26 mouse cellular contexts compared by ENCODE assay signal in the genomic region with DNA sequence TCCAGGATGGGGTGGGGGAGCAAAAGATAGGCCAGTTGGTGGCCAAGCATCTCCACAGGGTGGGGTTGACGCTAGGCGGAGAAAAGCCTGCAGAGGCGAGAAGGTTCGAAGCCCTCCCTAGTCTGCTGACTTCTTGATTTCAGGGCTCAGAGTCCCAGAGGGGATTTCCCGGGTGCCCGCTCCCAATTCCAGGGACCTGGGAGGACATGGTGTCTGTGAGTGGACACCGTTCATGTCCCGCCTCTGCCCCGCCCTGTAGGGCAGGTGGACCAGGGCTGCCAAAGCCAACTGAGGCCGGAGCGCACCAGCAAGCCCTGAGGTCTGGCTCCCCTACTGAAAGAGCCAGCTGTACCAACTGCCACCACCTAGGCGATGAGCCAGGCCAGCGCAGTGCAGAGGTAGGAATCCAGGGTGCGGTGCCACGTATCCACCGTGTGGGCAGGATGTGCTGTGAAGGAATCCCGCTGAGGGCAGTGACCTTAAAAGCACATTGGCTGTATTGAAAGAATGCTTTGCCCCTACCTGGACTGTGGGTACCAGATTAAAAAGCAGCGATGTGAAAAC. TPM values are rescaled to one million over a fixed set of nuclear protein-coding genes. Genes with fewer than 3 reads are reported as not detected.
A peak's percentile ranks its signal among the peaks of the same experiment; 100 is the strongest.
DNase-seq lines count a peak whose midpoint lies in the region; ATAC-seq and TF ChIP-seq lines count a peak whose summit lies in the region.
"Had no signal": no experiment of that assay in that cellular context is flagged by ENCODE, and none has a peak within 500 bp of the region (broad histone marks: within the 10 kb centered on the region; RNA-seq: fewer than 3 reads in every experiment).

No protein-coding gene starts in this region.

- no peak for TF ChIP-seq CTCF in midbrain, postnatal 0 days (IDR thresholded peaks at IDR 0.05)
- no peak for TF ChIP-seq CTCF in E14TG2a.4 (conservative IDR thresholded peaks at IDR 0.05; ENCODE audit: low read length)

- no peak overlapping the region for H3K4me3 ChIP-seq in heart, embryonic 10.5 days
- no peak overlapping the region for H3K4me3 ChIP-seq in midbrain, embryonic 10.5 days
- no peak overlapping the region for H3K4me3 ChIP-seq in midbrain, postnatal 0 days (ENCODE audit: low read depth, low read length)
- no peak overlapping the region for H3K4me3 ChIP-seq in neural tube, embryonic 15.5 days (replicated peaks)
- peak overlapping the region; percentile 39; the same call in 1 of the 2 replicates for H3K4me3 ChIP-seq in E14TG2a.4 (replicated peaks; ENCODE audit: low read length)
- H3K4me3 ChIP-seq: embryonic facial prominence, embryonic 10.5 days; embryonic facial prominence, embryonic 12.5 days; erythroblast, embryonic 14.5 days; forebrain, embryonic 10.5 days; forebrain, embryonic 13.5 days had no signal

- H3K4me1 ChIP-seq in heart, embryonic 10.5 days = peaks cover 27% of the 10 kb centered on the region
- H3K4me1 ChIP-seq in midbrain, embryonic 10.5 days = peaks cover 29% of the 10 kb centered on the region
- no peaks in the 10 kb centered on the region for H3K4me1 ChIP-seq in midbrain, postnatal 0 days (ENCODE audit: insufficient read depth, low read length)
- H3K4me1 ChIP-seq in neural tube, embryonic 15.5 days = peaks cover 10% of the 10 kb centered on the region
- H3K4me1 ChIP-seq in E14TG2a.4 (replicated peaks; ENCODE audit: low read depth, low read length) = peaks cover 32% of the 10 kb centered on the region

- no peak overlapping the region for H3K27ac ChIP-seq in heart, embryonic 10.5 days
- no peak overlapping the region for H3K27ac ChIP-seq in midbrain, embryonic 10.5 days (replicated peaks)
- H3K27ac ChIP-seq in midbrain, postnatal 0 days (ENCODE audit: low read depth, low read length) = no peak overlapping the region
- no peak overlapping the region for H3K27ac ChIP-seq in neural tube, embryonic 15.5 days (replicated peaks)
- H3K27ac ChIP-seq: embryonic facial prominence, embryonic 10.5 days; embryonic facial prominence, embryonic 12.5 days; forebrain, embryonic 10.5 days; forebrain, embryonic 13.5 days had no signal

- peak; percentile 84 for DNase-seq in heart, adult 11 months
- DNase-seq in heart, embryonic 10.5 days (ENCODE audit: low spot score) = no peak
- peak; percentile 22 for DNase-seq in midbrain, embryonic 10.5 days (ENCODE audit: low spot score)
- no peak for DNase-seq in midbrain, postnatal 0 days (ENCODE audit: low spot score)
- peak; percentile 32 for DNase-seq in neural tube, embryonic 10.5 days (ENCODE audit: extremely low spot score, low spot score)
- DNase-seq: adrenal gland, adult 8-10 months; adrenal gland, postnatal 14 days; adrenal gland, postnatal 36 days; cerebellum, adult 11-12 months; cerebellum, adult 2 months; cerebellum, adult 9-10 months; cerebellum, postnatal 25 days had no signal

- peaks cover 99% of the 10 kb centered on the region for H3K27me3 ChIP-seq in heart, embryonic 10.5 days (ENCODE audit: insufficient read depth, poor library complexity, severe bottlenecking)
- H3K27me3 ChIP-seq in midbrain, embryonic 10.5 days (ENCODE audit: low read depth, poor library complexity, severe bottlenecking) = peaks cover 100% of the 10 kb centered on the region
- peaks cover 68% of the 10 kb centered on the region for H3K27me3 ChIP-seq in midbrain, postnatal 0 days (ENCODE audit: insufficient read depth, low read length)
- H3K27me3 ChIP-seq in neural tube, embryonic 15.5 days (replicated peaks) = peaks cover 86% of the 10 kb centered on the region
- H3K27me3 ChIP-seq in E14TG2a.4 (ENCODE audit: insufficient read depth, low read length) = peaks cover 80% of the 10 kb centered on the region
- H3K27me3 ChIP-seq: Patski had no signal

- no peaks in the 10 kb centered on the region for H3K9me3 ChIP-seq in heart, embryonic 10.5 days
- no peaks in the 10 kb centered on the region for H3K9me3 ChIP-seq in midbrain, embryonic 10.5 days (replicated peaks)
- H3K9me3 ChIP-seq in midbrain, postnatal 0 days (ENCODE audit: low read length) = no peaks in the 10 kb centered on the region
- H3K9me3 ChIP-seq in neural tube, embryonic 15.5 days (replicated peaks) = no peaks in the 10 kb centered on the region
- H3K9me3 ChIP-seq in E14TG2a.4 (ENCODE audit: low read length) = no peaks in the 10 kb centered on the region
- H3K9me3 ChIP-seq: embryonic facial prominence, embryonic 10.5 days; embryonic facial prominence, embryonic 12.5 days; forebrain, embryonic 10.5 days; forebrain, embryonic 13.5 days had no signal

- ATAC-seq in midbrain, postnatal 0 days (ENCODE audit: low FRiP score) = no peak
- ATAC-seq in neural tube, embryonic 15.5 days (ENCODE audit: low FRiP score) = no peak
- no peak for ATAC-seq in erythroblast, adult 5-6 weeks (replicated peaks; ENCODE audit: low FRiP score, poor library complexity, severe bottlenecking)
- ATAC-seq: activated CD4-positive, CD25-positive, alpha-beta regulatory T cell, adult 4 months; forebrain, embryonic 13.5 days; forebrain, embryonic 16.5 days; Patski had no signal

- no peaks in the 10 kb centered on the region for H3K36me3 ChIP-seq in heart, embryonic 10.5 days
- no peaks in the 10 kb centered on the region for H3K36me3 ChIP-seq in midbrain, embryonic 10.5 days
- no peaks in the 10 kb centered on the region for H3K36me3 ChIP-seq in midbrain, postnatal 0 days (ENCODE audit: insufficient read depth, low read length)
- no peaks in the 10 kb centered on the region for H3K36me3 ChIP-seq in neural tube, embryonic 15.5 days
- no peaks in the 10 kb centered on the region for H3K36me3 ChIP-seq in E14TG2a.4 (ENCODE audit: insufficient read depth, low read length)
- H3K36me3 ChIP-seq: embryonic facial prominence, embryonic 10.5 days; embryonic facial prominence, embryonic 12.5 days; forebrain, embryonic 10.5 days; G1E had no signal

- no peak overlapping the region for H3K4me2 ChIP-seq in midbrain, postnatal 0 days (ENCODE audit: low read depth, low read length, poor library complexity, severe bottlenecking)
- no peak overlapping the region for H3K4me2 ChIP-seq in neural tube, embryonic 15.5 days
- H3K4me2 ChIP-seq: embryonic facial prominence, embryonic 12.5 days; forebrain, embryonic 13.5 days had no signal

- WGBS in heart, embryonic 10.5 days = 5% methylated on average over 18 of the region's 18 CpGs
- WGBS in midbrain, embryonic 10.5 days = 5% methylated on average over 18 of the region's 18 CpGs
- WGBS in midbrain, postnatal 0 days = 9% methylated on average over 18 of the region's 18 CpGs
- 4% methylated on average over 18 of the region's 18 CpGs for WGBS in neural tube, embryonic 15.5 days

- H3K9ac ChIP-seq in midbrain, postnatal 0 days (replicated peaks; ENCODE audit: low read length, poor library complexity, severe bottlenecking) = no peak overlapping the region
- no peak overlapping the region for H3K9ac ChIP-seq in neural tube, embryonic 15.5 days (replicated peaks)
- H3K9ac ChIP-seq: embryonic facial prominence, embryonic 12.5 days; forebrain, embryonic 13.5 days had no signal

RNA-seq across cellular contexts. Expression of gene Nkx2-3, which starts 7.9 kb away (rescaled TPM):
- polyA plus RNA-seq in heart, embryonic 10.5 days (2016; fragmentation: Nextera tagmentation; extraction: Ambion mirVana) = 0.55 and 2.4 TPM in 2 replicates
- polyA plus RNA-seq in midbrain, embryonic 10.5 days (2016; fragmentation: Nextera tagmentation; extraction: Ambion mirVana) = 0.21 and 0.42 TPM in 2 replicates
- total RNA-seq in midbrain, postnatal 0 days (2014; rRNA removed) = 0.05 TPM in 1 of 2 replicates, not detected in the other
- 0.12 TPM in 1 of 2 replicates, not detected in the other for polyA plus RNA-seq in midbrain, postnatal 0 days (2015; fragmentation: Nextera tagmentation; extraction: Ambion mirVana)
- 5.5 TPM in 1 of 2 replicates, not detected in the other for polyA plus RNA-seq in neural tube, embryonic 15.5 days (2015; fragmentation: Nextera tagmentation; extraction: Ambion mirVana)
- 1.7 TPM in 1 of 2 replicates, not detected in the other for total RNA-seq in erythroblast, adult 5-6 weeks (2015; ENCODE audit: low replicate concordance)
- not detected in 2 replicates for total RNA-seq in erythroblast, adult 5-6 weeks (2017; ENCODE audit: low replicate concordance)
- total RNA-seq: adrenal gland, adult 18-20 months; adrenal gland, adult 8-10 months; adrenal gland, postnatal 14 days; adrenal gland, postnatal 36 days had no signal
- polyA plus RNA-seq: activated CD4-positive, CD25-positive, alpha-beta regulatory T cell, adult 4 months; cerebellum, adult 2 months; cortical plate, adult 2 months; erythroblast, embryonic 14.5 days; G1E had no signal

RNA-seq across cellular contexts. Expression of gene Slc25a28, which starts 54.7 kb away (rescaled TPM):
- 9.2 and 13.7 TPM in 2 replicates for polyA plus RNA-seq in heart, embryonic 10.5 days (2016; fragmentation: Nextera tagmentation; extraction: Ambion mirVana)
- 10.3 and 11.5 TPM in 2 replicates for polyA plus RNA-seq in midbrain, embryonic 10.5 days (2016; fragmentation: Nextera tagmentation; extraction: Ambion mirVana)
- 43.8 and 48.3 TPM in 2 replicates for total RNA-seq in midbrain, postnatal 0 days (2014; rRNA removed)
- polyA plus RNA-seq in midbrain, postnatal 0 days (2015; fragmentation: Nextera tagmentation; extraction: Ambion mirVana) = 15.2 and 15.5 TPM in 2 replicates
- 16.2 and 16.5 TPM in 2 replicates for polyA plus RNA-seq in neural tube, embryonic 15.5 days (2015; fragmentation: Nextera tagmentation; extraction: Ambion mirVana)
- total RNA-seq in erythroblast, adult 5-6 weeks (2015; ENCODE audit: low replicate concordance) = 3.8 and 12.1 TPM in 2 replicates
- total RNA-seq in erythroblast, adult 5-6 weeks (2017; ENCODE audit: low replicate concordance) = 9.7 and 10.9 TPM in 2 replicates

Comparison
In these comparisons a context has a peak if more than half of its experiments do, and no peak if none do; other contexts are left out.
1. DNase-seq: peak in heart, adult 11 months (single experiment), midbrain, embryonic 10.5 days (single experiment) and neural tube, embryonic 10.5 days (single experiment); none in heart, embryonic 10.5 days (single experiment) and midbrain, postnatal 0 days (single experiment).